In the genomic region with DNA sequence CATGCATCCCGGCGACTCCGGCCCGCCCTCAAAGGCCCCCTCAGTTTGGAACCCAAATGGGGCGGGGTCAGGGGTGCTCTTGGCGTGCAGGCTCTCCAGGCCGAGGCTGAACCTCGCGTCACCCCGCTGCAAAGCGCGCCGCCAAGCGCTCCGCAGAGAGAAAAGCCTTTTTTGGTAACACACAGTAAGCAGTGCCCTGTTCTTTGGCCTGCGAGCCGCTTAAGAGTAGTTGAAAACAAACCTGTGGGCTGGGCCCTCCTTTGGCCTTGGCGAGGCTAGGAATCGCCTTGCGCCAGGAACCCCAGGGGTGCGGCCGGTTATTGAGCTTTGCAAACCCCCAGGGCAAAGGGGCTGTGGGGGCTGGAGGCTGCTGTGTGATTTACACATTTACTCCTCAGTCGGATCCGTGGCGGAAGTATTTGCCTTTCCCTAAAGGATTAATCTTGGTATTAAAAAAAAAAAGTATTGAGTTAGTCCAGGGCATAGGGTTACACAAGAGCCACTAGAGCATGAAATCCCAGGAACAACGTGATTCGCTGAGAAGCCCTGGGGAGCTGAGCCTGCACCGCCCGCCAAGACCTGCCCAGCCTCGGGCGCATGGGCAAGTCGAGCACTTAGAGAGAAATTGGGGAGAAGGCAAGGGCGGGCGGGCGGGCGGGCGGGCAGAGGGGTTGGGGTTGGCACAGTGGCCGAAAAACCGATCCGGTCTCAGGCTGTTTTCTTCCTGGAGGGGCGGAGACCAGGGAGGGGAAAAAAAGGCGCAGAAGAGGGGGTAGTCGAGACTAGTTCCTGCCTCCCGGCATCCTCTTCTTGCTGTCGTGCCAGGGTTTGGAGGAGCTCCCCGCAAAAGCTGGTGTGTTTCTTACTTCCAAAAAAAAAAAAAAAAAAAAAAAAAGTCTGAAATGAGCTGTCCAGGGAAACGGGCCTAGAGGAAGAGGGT, we compare ENCODE assay signal across 8 mouse cellular contexts. TPM values are rescaled to one million over a fixed set of nuclear protein-coding genes. Genes with fewer than 3 reads are reported as not detected.
DNase-seq lines count a peak whose midpoint lies in the region; ATAC-seq and TF ChIP-seq lines count a peak whose summit lies in the region.

No protein-coding gene starts in this region.

- under 1% methylated on average over 46 of the region's 47 CpGs for WGBS in embryonic facial prominence, embryonic 15.5 days
- WGBS in heart, embryonic 14.5 days = under 1% methylated on average over 46 of the region's 47 CpGs
- under 1% methylated on average over 47 of the region's 47 CpGs for WGBS in lung, adult 2 months
- under 1% methylated on average over 47 of the region's 47 CpGs for WGBS in neural tube, embryonic 15.5 days

- H3K4me3 ChIP-seq in embryonic facial prominence, embryonic 15.5 days (replicated peaks) = peak overlapping the region; percentile 38
- H3K4me3 ChIP-seq in heart, embryonic 14.5 days (ENCODE audit: control insufficient read depth in 1 of 2, insufficient read depth in 1 of 2, low read depth in 1 of 2, low read length in 2 of 2) = peak overlapping the region; percentile 29 to 35
- H3K4me3 ChIP-seq in lung, adult 2 months (replicated peaks; ENCODE audit: extremely low read depth, low read depth, low read length) = peak overlapping the region; percentile 60
- peak overlapping the region; percentile 27 for H3K4me3 ChIP-seq in neural tube, embryonic 15.5 days (replicated peaks)

- H3K36me3 ChIP-seq in embryonic facial prominence, embryonic 15.5 days = no peaks in the 10 kb centered on the region
- H3K36me3 ChIP-seq in heart, embryonic 14.5 days (ENCODE audit: control insufficient read depth, insufficient read depth, low read length) = no peaks in the 10 kb centered on the region
- no peaks in the 10 kb centered on the region for H3K36me3 ChIP-seq in neural tube, embryonic 15.5 days

- peak; percentile 94 for DNase-seq in 416B (ENCODE audit: low read depth)
- peak; percentile 88 for DNase-seq in adrenal gland, postnatal 10 days
- peak; percentile 91 for DNase-seq in kidney, postnatal 10 days
- DNase-seq in lung, adult 2 months = peak; percentile 81
- peak; percentile 76 for DNase-seq in testis, postnatal 14 days (ENCODE audit: low spot score)

- H3K4me1 ChIP-seq in embryonic facial prominence, embryonic 15.5 days = peaks cover 83% of the 10 kb centered on the region
- H3K4me1 ChIP-seq in heart, embryonic 14.5 days (ENCODE audit: control insufficient read depth in 2 of 2, insufficient read depth in 2 of 2, low read length in 2 of 2) = peaks cover 52 to 80% of the 10 kb centered on the region in 2 experiments
- peaks cover 33% of the 10 kb centered on the region for H3K4me1 ChIP-seq in lung, adult 2 months (ENCODE audit: control insufficient read depth, insufficient read depth, low read length)
- peaks cover 80% of the 10 kb centered on the region for H3K4me1 ChIP-seq in neural tube, embryonic 15.5 days

- no peaks in the 10 kb centered on the region for H3K9me3 ChIP-seq in embryonic facial prominence, embryonic 15.5 days (replicated peaks)
- H3K9me3 ChIP-seq in heart, embryonic 14.5 days (ENCODE audit: control insufficient read depth, low read length) = no peaks in the 10 kb centered on the region
- no peaks in the 10 kb centered on the region for H3K9me3 ChIP-seq in neural tube, embryonic 15.5 days (replicated peaks)

- peak; percentile 81 for ATAC-seq in embryonic facial prominence, embryonic 15.5 days (ENCODE audit: insufficient number of reproducible peaks, low FRiP score, low TSS enrichment, low read depth)
- ATAC-seq in heart, embryonic 14.5 days (ENCODE audit: insufficient number of reproducible peaks, insufficient read depth, low FRiP score, low read depth) = peak; percentile 49
- ATAC-seq in neural tube, embryonic 15.5 days (ENCODE audit: low FRiP score) = no peak

- 0 out of 2 replicates have a peak overlapping the region, but pooled peaks have one; percentile 31 for H3K9ac ChIP-seq in embryonic facial prominence, embryonic 15.5 days
- peak overlapping the region; percentile 84 for H3K9ac ChIP-seq in heart, embryonic 14.5 days (ENCODE audit: low read length)
- H3K9ac ChIP-seq in neural tube, embryonic 15.5 days (replicated peaks) = peak overlapping the region; percentile 49

- peak overlapping the region; percentile 97 for H3K27ac ChIP-seq in embryonic facial prominence, embryonic 15.5 days (replicated peaks)
- peak overlapping the region; percentile 97 to 99 for H3K27ac ChIP-seq in heart, embryonic 14.5 days (replicated peaks in 1 of 2; ENCODE audit: control insufficient read depth in 1 of 2, insufficient read depth in 1 of 2, low read depth in 2 of 2, low read length in 2 of 2)
- peak overlapping the region; percentile 81 for H3K27ac ChIP-seq in neural tube, embryonic 15.5 days (replicated peaks)

- no peak for TF ChIP-seq CTCF in lung, adult 2 months (IDR thresholded peaks at IDR 0.05; ENCODE audit: insufficient read depth, low read length)

- peak overlapping the region; percentile 76 for H3K4me2 ChIP-seq in embryonic facial prominence, embryonic 15.5 days (replicated peaks)
- peak overlapping the region; percentile 82 for H3K4me2 ChIP-seq in heart, embryonic 14.5 days (ENCODE audit: low read length)
- H3K4me2 ChIP-seq in neural tube, embryonic 15.5 days = peak overlapping the region; percentile 60

- no peaks in the 10 kb centered on the region for H3K27me3 ChIP-seq in embryonic facial prominence, embryonic 15.5 days
- no peaks in the 10 kb centered on the region for H3K27me3 ChIP-seq in heart, embryonic 14.5 days (ENCODE audit: control insufficient read depth, insufficient read depth, low read length)
- H3K27me3 ChIP-seq in neural tube, embryonic 15.5 days (replicated peaks) = no peaks in the 10 kb centered on the region

- peak; percentile 54; the same call in 1 of the 2 replicates for TF ChIP-seq POLR2A in lung, adult 2 months (IDR thresholded peaks at IDR 0.05; ENCODE audit: borderline replicate concordance, extremely low read depth, low read depth, low read length)

RNA-seq across cellular contexts. Expression of gene Irf2bpl, which starts 3.8 kb away (rescaled TPM):
- total RNA-seq in adrenal gland, postnatal 10 days (2021) = 10 to 100 TPM; 39.7 to 53.2 TPM
- polyA plus RNA-seq in embryonic facial prominence, embryonic 15.5 days (2015; fragmentation: Nextera tagmentation; extraction: Ambion mirVana) = 45.2 and 50.6 TPM in 2 replicates
- 32.8 and 36.1 TPM in 2 replicates for polyA plus RNA-seq in heart, embryonic 14.5 days (2014; fragmentation: Nextera tagmentation; extraction: Ambion mirVana)
- polyA plus RNA-seq in lung, adult 2 months (2012; rRNA removed) = 50.0 and 79.4 TPM in 2 replicates
- 53.3 and 69.9 TPM in 2 replicates for polyA plus RNA-seq in neural tube, embryonic 15.5 days (2015; fragmentation: Nextera tagmentation; extraction: Ambion mirVana)

RNA-seq across cellular contexts. Expression of gene Cipc, which starts 58.4 kb away (rescaled TPM):
- total RNA-seq in adrenal gland, postnatal 10 days (2021) = 10 to 100 TPM; 21.0 to 23.7 TPM
- polyA plus RNA-seq in embryonic facial prominence, embryonic 15.5 days (2015; fragmentation: Nextera tagmentation; extraction: Ambion mirVana) = 20.3 and 23.2 TPM in 2 replicates
- polyA plus RNA-seq in heart, embryonic 14.5 days (2014; fragmentation: Nextera tagmentation; extraction: Ambion mirVana) = 26.6 and 27.1 TPM in 2 replicates
- polyA plus RNA-seq in lung, adult 2 months (2012; rRNA removed) = 27.2 and 33.9 TPM in 2 replicates
- polyA plus RNA-seq in neural tube, embryonic 15.5 days (2015; fragmentation: Nextera tagmentation; extraction: Ambion mirVana) = 37.2 and 40.8 TPM in 2 replicates

Comparison
In these comparisons a context has a peak if more than half of its experiments do, and no peak if none do; other contexts are left out.
1. H3K9ac ChIP-seq: peak in every context shown above with its lines; median percentile 84 in heart, embryonic 14.5 days; 49 in neural tube, embryonic 15.5 days; 31 in embryonic facial prominence, embryonic 15.5 days.